Mouse (Mus musculus): ENCODE results near the gene Gm21209. TPM values are rescaled to one million over a fixed set of nuclear protein-coding genes. Genes with fewer than 3 reads are reported as not detected.
"Not testable (repeated sequence)": the region's sequence is repeated elsewhere in the genome, so short reads cannot be mapped to it uniquely, and the experiment has no call there.

Gene Gm21209
- polyA plus RNA-seq (2012; rRNA removed): not detected in 2 replicates

- not testable (repeated sequence) for DNase-seq (ENCODE audit: extremely low spot score in 1 of 2, low spot score in 1 of 2)
These were observed at the start of gene Gm21209 for GRCm38 (mm10) chrY:49570856-49571255. Gm21209 (plus strand) TSS chrY:49571156.

All from frontal cortex, adult 2 months (tissue).